Mouse (Mus musculus): Measurements from ENCODE around the gene Psmc3ip. TPM values are rescaled to one million over a fixed set of nuclear protein-coding genes. Genes with fewer than 3 reads are reported as not detected.

Psmc3ip gene
- polyA plus RNA-seq (2012) = 27.1 and 30.8 TPM in 2 replicates

DNA sequence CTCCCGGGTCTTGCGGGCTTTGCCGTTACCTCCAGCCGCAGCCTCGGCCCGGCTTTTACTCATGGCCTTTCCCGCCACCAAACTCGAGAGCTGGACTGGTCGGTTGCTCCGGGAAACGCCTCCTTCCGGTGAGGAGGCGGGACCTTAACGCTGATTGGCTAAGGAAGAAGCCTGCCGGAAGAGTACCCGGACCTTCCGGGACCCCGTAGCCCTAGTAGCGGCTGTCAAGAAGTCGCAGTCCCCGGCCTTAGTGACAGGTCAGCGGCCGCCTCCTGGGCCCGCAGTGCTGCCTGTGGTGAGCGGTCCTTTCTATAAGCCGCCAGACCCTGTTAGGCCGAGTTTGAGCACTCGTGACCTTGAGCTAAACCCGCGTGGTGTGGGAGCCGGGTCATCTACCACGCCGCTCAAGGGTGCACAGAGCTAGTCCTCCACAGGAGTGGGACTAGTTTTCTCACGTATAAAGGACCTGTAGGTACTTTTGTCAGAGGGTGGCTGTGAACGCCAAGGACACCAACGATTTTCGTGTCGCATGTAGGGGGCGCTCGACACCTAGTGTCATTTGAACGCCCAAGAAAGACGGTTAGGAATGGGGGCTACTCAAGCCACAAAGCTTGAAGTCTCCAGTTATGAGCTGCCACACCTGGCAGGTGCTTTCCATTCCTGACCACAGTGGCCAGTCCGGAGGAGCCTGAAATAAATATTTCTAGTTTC is at the start of gene Psmc3ip:
Psmc3ip (minus strand) TSS at position 123 of the 711 bp plus-strand sequence.
- TF ChIP-seq GATA1 (IDR thresholded peaks at IDR 0.05; ENCODE audit: low read length) = no peak

- no peak for TF ChIP-seq GATA1 (IDR thresholded peaks at IDR 0.05; ENCODE audit: low read length)
These were observed 48.3 kb upstream of the Psmc3ip start for GRCm38 (mm10) chr11:101143338-101144225.

- no peak for TF ChIP-seq GATA1 (IDR thresholded peaks at IDR 0.05; ENCODE audit: low read length)
These were observed 47.2 kb upstream of the Psmc3ip start for GRCm38 (mm10) chr11:101142215-101142967.

DNA sequence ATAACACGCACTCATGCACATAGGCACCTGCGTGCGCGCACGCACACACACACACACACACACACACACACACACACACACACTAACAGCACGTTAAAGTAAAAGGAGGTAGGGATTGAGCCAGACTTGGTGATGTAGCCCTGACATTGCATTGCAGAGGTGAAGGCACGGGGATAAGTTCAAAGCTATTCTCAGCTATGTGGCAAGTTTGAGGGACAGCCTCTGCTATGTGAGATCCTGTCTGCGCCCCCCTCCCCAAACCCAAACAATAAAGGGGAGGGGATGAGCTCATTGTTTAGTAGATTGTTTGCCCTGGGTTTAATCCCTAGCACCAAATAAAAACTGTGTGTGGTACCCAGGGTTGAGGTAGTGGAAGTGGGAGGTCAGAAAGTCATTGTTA is 45.9 kb upstream of the Psmc3ip start:
- TF ChIP-seq GATA1 (IDR thresholded peaks at IDR 0.05; ENCODE audit: low read length) = no peak

- no peak for TF ChIP-seq GATA1 (IDR thresholded peaks at IDR 0.05; ENCODE audit: low read length)
These were observed 45.1 kb upstream of the Psmc3ip start for GRCm38 (mm10) chr11:101140164-101140819.

GRCm38 (mm10) chr11:101138536-101139181 is 43.4 kb upstream of the Psmc3ip start:
- TF ChIP-seq GATA1 (IDR thresholded peaks at IDR 0.05; ENCODE audit: low read length) = no peak

- TF ChIP-seq GATA1 (IDR thresholded peaks at IDR 0.05; ENCODE audit: low read length) = no peak
These were observed 41.8 kb upstream of the Psmc3ip start for GRCm38 (mm10) chr11:101137000-101137399.

- TF ChIP-seq GATA1 (IDR thresholded peaks at IDR 0.05; ENCODE audit: low read length) = no peak
These were observed 39.1 kb upstream of the Psmc3ip start for GRCm38 (mm10) chr11:101134217-101134865.

DNA sequence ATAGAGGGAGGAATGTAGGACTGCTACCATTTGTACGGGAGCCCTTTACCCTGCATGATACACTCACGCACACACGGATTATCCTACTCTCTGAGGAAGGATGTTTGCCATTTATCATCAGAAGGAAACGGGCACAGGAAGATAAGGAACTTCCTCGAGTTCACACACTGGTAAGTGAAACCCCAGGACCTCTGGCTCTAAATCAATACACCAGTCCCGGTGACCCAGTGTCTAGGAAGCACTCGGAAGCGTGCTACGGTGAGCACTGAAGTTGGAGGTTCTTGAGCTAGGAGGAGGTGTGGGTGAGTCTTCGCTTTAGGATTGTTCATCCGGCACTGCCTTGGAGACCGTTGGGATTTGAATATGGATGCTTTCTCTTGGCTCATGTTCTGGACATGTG is 37.8 kb upstream of the Psmc3ip start:
- no peak for TF ChIP-seq GATA1 (IDR thresholded peaks at IDR 0.05; ENCODE audit: low read length)

DNA sequence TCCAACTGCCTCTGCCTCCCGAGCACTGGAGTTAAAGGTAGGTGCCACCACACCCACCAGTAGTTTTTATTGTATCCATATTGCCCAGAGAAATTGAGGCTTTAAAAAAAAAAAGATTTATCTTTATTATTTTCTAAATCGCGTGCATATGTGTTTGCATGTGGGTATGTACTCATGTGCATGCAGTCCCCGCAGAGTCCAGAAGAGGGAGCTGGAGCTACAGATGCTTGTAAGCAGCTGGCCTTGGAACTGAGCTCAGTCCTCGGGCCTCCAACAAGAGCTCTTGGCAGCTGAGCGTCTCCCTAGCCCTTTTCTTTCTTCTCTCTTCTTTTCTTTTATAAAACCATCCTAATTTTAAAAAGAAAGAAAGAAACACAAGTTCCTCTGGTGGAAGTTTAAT is 36.5 kb upstream of the Psmc3ip start:
- TF ChIP-seq GATA1 (IDR thresholded peaks at IDR 0.05; ENCODE audit: low read length) = no peak

DNA sequence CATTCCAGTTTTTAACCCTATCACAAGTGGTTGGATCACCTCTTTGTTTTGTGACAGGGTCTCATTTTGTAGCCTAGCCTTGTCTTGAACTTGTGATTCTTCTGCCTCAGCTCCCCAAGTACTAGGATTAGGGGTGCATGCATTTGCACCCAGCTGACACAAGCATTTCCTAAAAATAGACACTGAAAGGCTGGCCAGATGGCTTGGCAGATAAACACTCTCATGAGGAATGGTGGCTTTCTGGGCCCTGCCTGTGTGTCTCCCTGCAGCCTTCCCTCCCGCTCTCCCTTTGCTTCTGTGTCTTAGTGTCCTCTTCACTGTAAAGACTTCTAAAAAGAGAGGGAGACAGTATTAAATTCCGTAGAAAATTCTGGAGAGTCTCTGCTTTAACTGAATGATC is 36.0 kb upstream of the Psmc3ip start:
- TF ChIP-seq GATA1 (IDR thresholded peaks at IDR 0.05; ENCODE audit: low read length) = no peak

DNA sequence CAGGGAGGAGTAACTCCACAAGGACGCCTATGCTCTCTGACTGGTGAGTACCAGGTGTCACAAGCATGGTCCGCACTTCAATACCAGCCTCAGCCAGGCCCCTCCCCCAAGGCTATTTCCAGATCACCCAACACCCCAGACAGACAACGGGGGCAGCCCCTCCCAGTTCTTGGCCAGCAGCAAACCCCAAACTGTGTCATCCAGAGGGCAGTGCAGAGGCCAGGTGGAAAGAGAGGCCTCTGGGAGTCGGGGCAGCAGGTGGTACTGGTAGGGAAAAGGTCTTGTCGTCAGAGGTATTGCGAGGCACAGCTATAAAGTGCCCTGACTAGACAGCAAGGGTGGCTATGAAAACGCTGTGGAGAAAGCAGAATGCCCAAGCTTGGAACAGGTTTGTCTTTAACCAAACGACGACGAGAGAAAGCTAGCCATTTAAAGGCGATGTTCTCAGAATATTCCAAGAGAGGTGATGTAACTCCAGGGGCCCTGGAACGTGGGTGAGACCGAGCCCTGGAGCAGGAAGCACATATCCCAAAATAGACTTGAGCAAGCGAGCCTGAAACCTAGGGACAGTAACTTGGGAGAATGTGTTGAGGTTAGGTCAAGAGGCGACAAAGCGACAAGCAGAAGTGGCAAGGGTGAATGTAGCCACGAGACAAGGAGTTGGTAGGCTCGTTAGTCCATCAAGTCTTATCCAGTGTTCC is 35.0 kb upstream of the Psmc3ip start:
- no peak for TF ChIP-seq GATA1 (IDR thresholded peaks at IDR 0.05; ENCODE audit: low read length)

- no peak for TF ChIP-seq GATA1 (IDR thresholded peaks at IDR 0.05; ENCODE audit: low read length)
These were observed 33.9 kb upstream of the Psmc3ip start for GRCm38 (mm10) chr11:101128996-101129577.
